Mouse (Mus musculus) liver, postnatal 0 days (tissue): ENCODE results near the gene Fam117a. TPM values are rescaled to one million over a fixed set of nuclear protein-coding genes. Genes with fewer than 3 reads are reported as not detected.

Experiments used
- ATAC-seq: fragments of 200-750 bp; cut with Nextera tagmentation; 2 replicates; pipeline ENCODE4 v1.8.0; 2017; ENCODE audit warnings: mild to moderate bottlenecking, moderate library complexity
- DNase-seq: peaks from one replicate; pipeline ENCODE4 v3.0.0-alpha.2; 2016
- H3K27ac ChIP-seq: fragments of 300-500 bp; sonication (generic); 2 replicates; pipeline ENCODE4 v1.5.1; 2014; ENCODE audit warnings: antibody characterized with exemption, moderate library complexity, mild to moderate bottlenecking, low read depth
- H3K27me3 ChIP-seq: fragments of 300-500 bp; sonication (generic); 2 replicates; pipeline ENCODE4 v1.6.1; 2014; ENCODE audit warnings: low read length, control low read depth, mixed read lengths; ENCODE audit not compliant: insufficient read depth
- H3K36me3 ChIP-seq: fragments of 300-500 bp; sonication (generic); replicated peaks from 2 replicates; pipeline ENCODE4 v1.6.1; 2014; ENCODE audit warnings: mild to moderate bottlenecking, control low read depth, low read length, moderate library complexity, mixed read lengths; ENCODE audit not compliant: insufficient read depth
- H3K4me1 ChIP-seq: fragments of 300-500 bp; sonication (generic); 2 replicates; pipeline ENCODE4 v1.6.1; 2014; ENCODE audit warnings: antibody characterized with exemption, mild to moderate bottlenecking, control low read depth; ENCODE audit not compliant: insufficient read depth
- H3K4me2 ChIP-seq: fragments of 300-500 bp; sonication (generic); 2 replicates; pipeline ENCODE4 v1.6.1; 2014; ENCODE audit warnings: low read depth, mild to moderate bottlenecking, low read length, moderate library complexity, mixed read lengths
- H3K4me3 ChIP-seq: fragments of 300-500 bp; sonication (generic); 2 replicates; pipeline ENCODE4 v1.5.1; 2014; ENCODE audit warnings: low read depth, low read length
- H3K9ac ChIP-seq: fragments of 300-500 bp; sonication (generic); replicated peaks from 2 replicates; pipeline ENCODE4 v1.6.1; 2014; ENCODE audit warnings: mild to moderate bottlenecking, moderate library complexity
- H3K9me3 ChIP-seq: fragments of 300-500 bp; sonication (generic); 2 replicates; pipeline ENCODE4 v1.6.1; 2016; ENCODE audit warnings: mild to moderate bottlenecking, control low read depth, low read length, mixed read lengths
- CTCF ChIP-seq: sonication (generic); IDR thresholded peaks from 2 replicates; pipeline ENCODE4 v1.5.1; 2016; ENCODE audit warnings: antibody characterized with exemption, low read depth
- EP300 ChIP-seq: IDR thresholded peaks from 2 replicates; pipeline ENCODE4 v1.6.1; 2016; ENCODE audit warnings: antibody characterized with exemption, low read depth, mild to moderate bottlenecking
- WGBS: fragments of 180-500 bp; shearing (Covaris S2); extraction: QIAGEN DNeasy Blood & Tissue Kit; methylation state at CpG from one replicate; pipeline ENCODE4 v1.1.7; 2014; ENCODE audit not compliant: insufficient replicate concordance; 5-methylcytosine and 5-hydroxymethylcytosine counted together
- polyA plus RNA-seq: library from polyadenylated mRNA; unstranded; fragments of >200 nt; fragmentation: Nextera tagmentation; extraction: Ambion mirVana; gene quantifications from 2 replicates; pipeline ENCODE4 v1.2.1, GENCODE M21; 2015

Gene Fam117a
- polyA plus RNA-seq, 1 experiment from 2014 or later, result 60.1 TPM

GRCm38 (mm10) chr11:95394112-95394511 lies 57.3 kb downstream of the Fam117a start:
- peaks cover 4% of the 10 kb centered on the region; the same call in 1 of the 2 replicates for H3K4me1 ChIP-seq
- no peak overlapping the region for H3K4me2 ChIP-seq
- 53% methylated on average over 5 of the region's 5 CpGs for WGBS
- no peak for TF ChIP-seq CTCF
- TF ChIP-seq EP300, result no peak
- H3K27me3 ChIP-seq, result 0 out of 2 replicates have a peak, but pooled peaks cover 4% of the 10 kb centered on the region
- peaks cover 23% of the 10 kb centered on the region for H3K36me3 ChIP-seq
- DNase-seq, result no peak
- no peaks in the 10 kb centered on the region for H3K9me3 ChIP-seq
- ATAC-seq, result no peak
- H3K9ac ChIP-seq, result no peak overlapping the region
- H3K4me3 ChIP-seq, result no peak overlapping the region
- no peak overlapping the region for H3K27ac ChIP-seq

DNA sequence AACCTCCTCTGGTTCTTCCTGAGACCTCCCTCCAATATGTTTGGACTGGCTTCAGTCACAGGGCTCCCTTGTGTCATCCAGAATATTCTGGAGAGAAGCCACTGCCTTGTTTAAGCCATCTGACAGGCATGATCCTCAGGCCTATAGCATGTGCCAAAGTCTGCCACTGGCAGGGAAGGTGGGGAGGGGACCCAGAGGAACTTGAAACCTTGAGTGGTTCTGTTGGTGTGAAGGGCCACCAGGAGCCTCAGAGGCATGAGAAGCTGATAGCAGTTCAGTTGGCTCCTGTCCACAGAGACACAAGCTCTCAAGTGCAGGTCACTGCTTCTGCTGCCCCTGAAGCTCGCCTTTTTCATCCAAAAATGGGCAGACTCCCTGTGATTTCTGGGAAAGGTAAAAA lies 59.7 kb downstream of the Fam117a start:
- Histone ChIP-seq H3K27me3 (peaks cover 8% of the 10 kb centered on the region; the same call in 1 of the 2 replicates), H3K36me3 (no peaks in the 10 kb centered on the region), H3K9me3 (no peaks in the 10 kb centered on the region), H3K4me2 (no peak overlapping the region), H3K27ac (no peak overlapping the region), H3K9ac (no peak overlapping the region), H3K4me3 (no peak overlapping the region), H3K4me1 (peaks cover 4% of the 10 kb centered on the region; the same call in 1 of the 2 replicates)
- ATAC-seq (no peak), DNase-seq (no peak)
- 53% methylated on average over 1 of the region's 1 CpGs for WGBS
- no peak for TF ChIP-seq EP300
- no peak for TF ChIP-seq CTCF

- ATAC-seq, result no peak
Observed at GRCm38 (mm10) chr11:95397843-95398835, 61.3 kb downstream of the Fam117a start.

DNA sequence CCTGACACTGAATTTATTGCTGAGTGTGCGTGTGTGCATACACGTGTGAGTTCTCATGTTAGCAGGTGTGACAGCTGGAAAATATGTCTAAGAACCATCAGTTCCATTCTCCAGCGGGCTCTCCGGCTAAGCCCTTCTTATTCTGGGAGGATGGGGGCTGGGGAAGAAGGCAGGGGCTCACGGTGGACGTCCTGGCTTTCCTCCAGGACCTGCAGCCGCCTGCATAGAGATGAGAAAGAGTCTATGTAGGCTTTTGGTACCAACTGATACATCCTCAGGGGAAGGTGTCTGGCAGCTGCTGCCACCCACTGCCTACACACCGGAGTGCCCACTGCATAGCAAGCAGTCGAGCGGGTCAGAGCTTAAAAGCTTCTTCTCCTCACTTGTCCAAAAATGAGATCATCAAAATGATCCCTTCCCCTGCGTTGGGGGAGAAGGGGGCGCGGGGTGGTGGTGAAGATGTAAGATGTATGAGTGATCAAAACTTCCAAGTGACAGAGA lies 62.8 kb downstream of the Fam117a start:
- no peak for ATAC-seq
- Histone ChIP-seq H3K27ac (no peak overlapping the region), H3K9me3 (no peaks in the 10 kb centered on the region), H3K4me1 (peaks cover 4% of the 10 kb centered on the region; the same call in 1 of the 2 replicates), H3K9ac (no peak overlapping the region), H3K4me3 (no peak overlapping the region), H3K36me3 (no peaks in the 10 kb centered on the region), H3K27me3 (peaks cover 8% of the 10 kb centered on the region; the same call in 1 of the 2 replicates), H3K4me2 (no peak overlapping the region)
- no peak for DNase-seq
- no peak for TF ChIP-seq CTCF
- no peak for TF ChIP-seq EP300
- 76% methylated on average over 13 of the region's 13 CpGs for WGBS

More at GRCm38 (mm10) chr11:95397843-95398835, 61.3 kb downstream of the Fam117a start:
- Histone ChIP-seq H3K4me2 (no peak overlapping the region), H3K9ac (no peak overlapping the region), H3K9me3 (no peaks in the 10 kb centered on the region), H3K36me3 (no peaks in the 10 kb centered on the region), H3K27ac (no peak overlapping the region), H3K4me3 (no peak overlapping the region), H3K27me3 (peaks cover 8% of the 10 kb centered on the region; the same call in 1 of the 2 replicates), H3K4me1 (peaks cover 4% of the 10 kb centered on the region; the same call in 1 of the 2 replicates)
- 50% methylated on average over 14 of the region's 14 CpGs for WGBS
- peak; percentile 79 for DNase-seq
- TF ChIP-seq CTCF (peak; percentile 95), EP300 (no peak)

- H3K27me3 ChIP-seq, result peaks cover 8% of the 10 kb centered on the region; the same call in 1 of the 2 replicates
- H3K9me3 ChIP-seq, result no peaks in the 10 kb centered on the region
- no peaks in the 10 kb centered on the region for H3K36me3 ChIP-seq
- 84% methylated on average over 5 of the region's 5 CpGs for WGBS
- H3K4me3 ChIP-seq, result no peak overlapping the region
- DNase-seq (no peak), ATAC-seq (no peak)
- H3K27ac ChIP-seq, result no peak overlapping the region
- no peak overlapping the region for H3K4me2 ChIP-seq
- H3K9ac ChIP-seq, result no peak overlapping the region
- TF ChIP-seq CTCF, result no peak
- TF ChIP-seq EP300, result no peak
- H3K4me1 ChIP-seq, result peaks cover 4% of the 10 kb centered on the region; the same call in 1 of the 2 replicates
Observed at GRCm38 (mm10) chr11:95401568-95401967, 64.8 kb downstream of the Fam117a start.

GRCm38 (mm10) chr11:95402196-95402595 lies 65.4 kb downstream of the Fam117a start:
- H3K36me3 ChIP-seq, result no peaks in the 10 kb centered on the region
- no peak overlapping the region for H3K4me2 ChIP-seq
- H3K27me3 ChIP-seq, result peaks cover 8% of the 10 kb centered on the region; the same call in 1 of the 2 replicates
- 48% methylated on average over 5 of the region's 5 CpGs for WGBS
- H3K4me1 ChIP-seq, result peaks cover 4% of the 10 kb centered on the region; the same call in 1 of the 2 replicates
- no peak overlapping the region for H3K9ac ChIP-seq
- ATAC-seq, result no peak
- no peaks in the 10 kb centered on the region for H3K9me3 ChIP-seq
- H3K27ac ChIP-seq, result no peak overlapping the region
- no peak for TF ChIP-seq EP300
- TF ChIP-seq CTCF, result no peak
- no peak for DNase-seq
- no peak overlapping the region for H3K4me3 ChIP-seq
